Mouse (Mus musculus): ENCODE measurements around the gene Gm16381.
"Not testable (repeated sequence)": the region's sequence is repeated elsewhere in the genome, so short reads cannot be mapped to it uniquely, and the experiment has no call there.

Gm16381 gene

DNA sequence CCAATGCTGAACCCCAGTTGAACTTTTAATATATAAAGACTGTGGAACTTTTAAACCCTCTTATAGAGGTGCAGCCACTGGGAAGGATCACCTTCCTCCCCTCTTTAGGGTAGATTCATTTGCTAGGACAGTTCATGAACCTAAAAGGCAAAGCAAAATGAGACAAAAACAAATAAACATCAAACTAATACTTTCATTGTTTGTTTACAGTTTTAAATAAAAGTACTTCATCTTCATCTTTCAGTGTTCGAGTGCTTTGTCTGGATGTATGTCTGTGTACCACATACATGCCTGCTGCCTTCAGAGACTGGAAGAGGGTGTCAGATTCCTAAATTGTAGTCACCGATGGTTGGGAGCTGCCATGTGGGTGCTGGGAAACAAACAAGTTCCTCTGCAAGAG is at the start of gene Gm16381:
TSS of gene Gm16381 (minus strand) at position 101 of the 400 bp plus-strand sequence.
- DNase-seq (ENCODE audit: low spot score) = not testable (repeated sequence)

DNA sequence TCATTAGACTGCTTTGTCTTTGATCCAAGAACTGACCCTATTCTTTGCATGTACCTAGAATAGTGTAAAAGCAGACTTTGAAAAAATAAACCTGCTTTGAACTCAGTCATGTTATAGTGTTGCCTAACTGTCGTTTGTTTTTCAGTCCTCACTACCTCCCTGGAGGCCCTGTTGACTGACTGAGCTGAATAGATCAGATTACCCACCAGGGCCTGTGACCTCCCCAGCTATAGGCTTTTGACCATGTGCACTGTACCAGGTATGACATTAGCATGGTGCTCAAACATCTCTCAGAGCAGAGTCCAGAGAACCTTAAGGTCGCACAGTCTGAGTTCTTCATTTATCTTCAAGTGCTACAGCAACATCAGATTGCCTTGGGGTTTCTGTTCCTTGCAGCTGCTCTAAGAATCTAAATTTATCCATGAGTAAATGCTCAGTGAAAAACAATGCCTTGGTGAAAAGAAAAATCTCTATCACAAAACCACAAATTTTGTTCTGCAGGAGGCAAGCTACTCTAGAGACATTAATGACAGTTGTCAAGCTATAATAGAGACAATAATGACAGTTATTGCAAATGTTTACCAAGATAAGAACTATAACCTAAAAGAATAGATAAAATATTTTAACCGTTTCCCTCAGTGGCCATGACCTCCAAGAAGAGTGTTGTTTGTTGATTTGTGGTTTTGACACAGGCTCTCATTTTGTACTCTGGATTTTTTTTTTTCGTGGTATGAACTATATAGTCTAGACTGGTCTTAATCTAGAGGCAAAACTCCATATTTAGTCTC is 8.7 kb upstream of the Gm16381 start:
- not testable (repeated sequence) for DNase-seq (ENCODE audit: low spot score)

GRCm38 (mm10) chr12:87618569-87618968 is 25.9 kb downstream of the Gm16381 start, which contains the start of gene Gm4027:
Gene Gm4027, plus strand, starts transcription at chr12:87618869.
- DNase-seq (ENCODE audit: low spot score) = not testable (repeated sequence)

DNA sequence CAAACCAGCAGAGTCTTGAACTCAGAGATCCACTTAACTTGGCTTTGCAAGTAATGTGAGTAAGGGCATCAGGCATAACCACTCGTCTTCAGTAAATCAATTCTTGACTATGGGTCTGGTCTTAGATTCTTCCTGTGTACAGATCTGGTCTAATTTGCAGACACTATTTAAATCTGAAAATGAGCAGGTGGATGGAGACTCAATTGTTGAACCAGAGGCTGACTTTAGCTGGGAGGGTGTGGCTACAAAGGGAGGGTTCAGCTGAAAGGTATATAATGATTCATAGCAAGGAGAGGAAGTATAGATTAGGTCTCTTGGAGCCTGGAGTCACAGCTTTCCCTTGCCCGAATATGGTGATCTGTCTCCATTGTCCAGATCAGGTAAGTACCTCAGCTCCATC is 42.0 kb downstream of the Gm16381 start, which contains the start of gene Oog1:
TSS of gene Oog1 (plus strand) at position 301 of the 400 bp plus-strand sequence.
- not testable (repeated sequence) for DNase-seq (ENCODE audit: low spot score)

DNA sequence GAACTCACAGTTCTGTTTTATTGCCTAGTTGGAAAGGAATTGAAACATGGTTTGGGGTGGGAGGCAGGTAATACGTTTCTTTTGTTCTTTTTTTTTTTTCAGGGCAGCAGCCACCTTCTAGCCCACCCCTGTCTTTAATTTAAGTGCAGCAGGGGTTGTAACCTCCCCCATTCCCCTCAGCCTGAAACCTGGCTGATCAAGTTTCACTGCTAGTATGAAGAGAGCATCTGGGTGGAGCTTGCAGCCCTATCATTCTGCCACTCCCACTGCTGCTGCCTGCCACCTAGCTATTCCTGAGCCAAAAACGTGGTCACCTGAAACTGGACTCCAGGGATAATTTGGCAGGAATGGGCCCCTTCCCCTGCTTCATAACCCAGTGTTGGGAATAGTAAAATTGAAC is 43.0 kb downstream of the Gm16381 start:
- DNase-seq (ENCODE audit: low spot score) = not testable (repeated sequence)
